Mouse (Mus musculus): ENCODE measurements around the gene 4932429P05Rik. TPM values are rescaled to one million over a fixed set of nuclear protein-coding genes. Genes with fewer than 3 reads are reported as not detected.

Gene 4932429P05Rik
- total RNA-seq (2021), result not detected
- long read RNA-seq, experiment 1, result 0 reads
- long read RNA-seq, experiment 2, result 0 reads

DNA sequence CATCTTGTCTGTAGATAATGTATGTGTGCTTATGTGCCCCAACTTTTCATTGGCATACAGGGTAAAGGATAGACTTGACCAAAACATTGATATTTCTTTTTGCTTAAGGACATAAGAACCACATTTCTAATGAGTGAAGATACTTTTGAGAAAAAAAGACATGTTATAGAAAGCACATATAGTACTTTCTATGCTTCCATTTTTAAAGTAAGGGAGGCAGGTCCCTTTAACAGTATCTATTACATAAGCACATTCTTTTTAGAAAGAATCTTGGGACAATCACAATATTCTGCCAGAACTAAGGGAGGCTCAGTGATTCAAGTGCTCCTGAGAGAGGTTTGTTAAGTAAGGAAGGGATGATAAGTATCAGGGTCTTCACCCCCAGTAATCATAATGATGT lies at the start of gene 4932429P05Rik:
Gene 4932429P05Rik, plus strand, starts transcription at position 301 of the 400 bp plus-strand sequence.
- DNase-seq, result no peak
- Histone ChIP-seq H3K4me3 (no peak within 1 kb of the TSS), H3K27ac (no peak within 1 kb of the TSS)
- intact Hi-C loops (cut with DNase I), result no loop called here
- no peak for TF ChIP-seq CTCF (IDR thresholded peaks at IDR 0.05)

Other genes with a start within 250 kb of the 4932429P05Rik start
- not detected for gene 4930415L06Rik, start 180.6 kb downstream of the 4932429P05Rik start, total RNA-seq (2021)

Data from gastrocnemius, adult 2 months (tissue).